Mouse (Mus musculus) cerebellum, postnatal 10 days (tissue): ENCODE measurements at regions not wholly inside any gene's neighbourhood (a gene's known extent, or its start where the extent isn't known, plus 50 kb on each side); places are given as distances from the start of the nearest gene placed in this dataset.

ENCODE experiments used
- DNase-seq, 2 experiments: peaks; one replicate each; pipeline ENCODE4 v3.0.0; 2021; ENCODE audit warnings: mixed read lengths in 2 of 2

- peak; percentile 41 to 54 for DNase-seq
Measured at GRCm38 (mm10) chr16:78247189-78247588, 54.1 kb upstream of the Cxadr start.

GRCm38 (mm10) chr16:78242678-78243077 lies 58.6 kb upstream of the Cxadr start:
- no peak for DNase-seq

DNA sequence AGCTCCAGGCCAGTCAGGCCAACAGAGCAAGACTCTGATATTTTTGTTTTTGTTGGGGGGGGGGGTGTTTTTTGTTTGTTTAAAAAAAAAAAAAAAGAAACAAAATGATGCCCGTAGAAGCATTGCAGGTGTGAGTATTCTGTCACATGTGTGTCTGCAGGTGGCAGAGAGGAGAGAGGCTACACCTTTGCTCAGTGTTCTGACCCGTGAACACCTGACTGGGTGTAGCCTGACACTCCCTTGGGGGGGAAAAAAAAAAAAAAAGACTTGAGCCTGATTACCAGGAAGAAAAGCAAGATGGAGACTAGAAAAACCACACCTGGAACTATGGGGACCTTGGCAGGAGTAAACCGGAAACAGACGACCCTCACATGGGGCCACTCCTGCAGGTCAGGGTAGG lies 61.1 kb upstream of the Cxadr start:
- no peak for DNase-seq

DNA sequence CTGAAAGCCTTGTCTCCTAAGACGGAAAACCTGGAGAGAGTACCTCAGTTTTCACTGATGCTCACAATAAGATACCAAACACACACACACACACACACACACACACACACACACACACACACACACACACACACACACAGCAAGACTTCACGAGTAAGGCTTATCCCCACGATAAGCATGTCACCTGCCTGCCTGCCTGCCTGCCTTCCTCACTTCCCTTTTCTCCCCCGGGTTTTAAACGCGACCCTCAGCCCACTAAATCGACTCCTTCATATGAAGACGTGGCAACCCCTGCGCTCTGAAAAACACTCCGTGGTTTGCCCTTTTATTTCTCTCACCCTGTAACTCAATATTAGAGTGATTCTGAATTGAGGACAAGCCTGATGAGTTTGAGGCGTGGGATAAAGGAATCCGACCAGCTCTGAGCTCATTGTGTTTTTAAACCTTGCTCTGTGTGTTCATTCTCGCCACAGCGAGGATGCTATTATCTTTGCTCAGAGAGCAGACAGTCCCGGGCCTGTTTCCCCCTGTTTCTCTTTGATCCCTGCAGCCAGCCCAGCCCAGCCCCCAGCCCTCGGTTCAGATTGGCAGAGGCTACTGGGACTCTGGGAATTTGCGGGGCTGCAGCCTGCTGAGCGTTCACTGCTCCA lies 63.1 kb upstream of the Cxadr start:
- DNase-seq: peak; percentile 67 to 78

DNA sequence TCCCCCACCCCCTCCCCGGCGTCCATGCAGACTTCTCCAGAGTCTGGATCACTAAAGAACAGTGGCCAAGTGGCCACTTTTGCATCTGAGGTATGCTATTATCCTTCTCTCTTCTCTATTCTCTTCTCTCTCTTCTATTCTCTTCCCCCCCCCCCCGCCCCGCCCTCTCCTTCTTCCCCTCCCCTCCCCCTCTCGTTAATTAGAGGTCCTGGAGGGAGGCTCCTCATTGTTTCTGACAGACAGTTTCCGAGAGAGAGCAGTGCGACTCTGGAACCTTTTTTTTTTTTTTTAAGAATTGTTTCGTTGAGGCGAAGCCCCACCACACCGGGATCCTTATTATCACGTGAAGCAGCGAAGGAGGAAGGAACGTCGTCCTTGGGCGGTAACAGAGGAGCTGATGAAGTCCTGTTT lies 63.6 kb upstream of the Cxadr start:
- DNase-seq: peak in 1 of 2 experiments; percentile 30

GRCm38 (mm10) chr16:78236746-78237640 lies 64.3 kb upstream of the Cxadr start:
- DNase-seq: peak; percentile 44 to 47

GRCm38 (mm10) chr16:78232205-78232604 lies 69.1 kb upstream of the Cxadr start:
- no peak for DNase-seq

- DNase-seq: no peak
Measured at GRCm38 (mm10) chr16:78229013-78229412, 72.3 kb upstream of the Cxadr start.

DNA sequence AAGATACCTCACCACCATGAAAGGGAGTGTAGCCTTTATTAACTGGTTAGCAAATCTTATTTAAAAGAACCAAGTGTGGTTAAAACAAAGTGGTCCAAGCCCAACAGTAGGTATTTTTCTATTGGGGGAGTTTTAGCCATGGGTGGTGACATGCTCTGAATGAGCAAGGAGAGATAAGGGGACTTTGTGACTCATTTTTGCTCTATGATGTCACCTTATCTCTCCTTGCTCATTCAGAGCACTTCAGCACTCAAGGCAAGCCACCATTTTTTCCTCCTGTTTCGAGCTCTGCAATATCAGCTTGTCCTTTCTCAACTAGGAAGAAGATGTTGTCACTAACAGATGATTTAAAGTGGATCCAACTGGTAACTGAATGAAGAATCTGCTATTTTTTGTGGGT lies 78.9 kb upstream of the Cxadr start:
- DNase-seq: no peak

- no peak for DNase-seq
Measured at GRCm38 (mm10) chr16:78221781-78222180, 79.5 kb upstream of the Cxadr start.

- DNase-seq: peak; percentile 55 to 56
Measured at GRCm38 (mm10) chr16:78217633-78218032, 83.7 kb upstream of the Cxadr start.

DNA sequence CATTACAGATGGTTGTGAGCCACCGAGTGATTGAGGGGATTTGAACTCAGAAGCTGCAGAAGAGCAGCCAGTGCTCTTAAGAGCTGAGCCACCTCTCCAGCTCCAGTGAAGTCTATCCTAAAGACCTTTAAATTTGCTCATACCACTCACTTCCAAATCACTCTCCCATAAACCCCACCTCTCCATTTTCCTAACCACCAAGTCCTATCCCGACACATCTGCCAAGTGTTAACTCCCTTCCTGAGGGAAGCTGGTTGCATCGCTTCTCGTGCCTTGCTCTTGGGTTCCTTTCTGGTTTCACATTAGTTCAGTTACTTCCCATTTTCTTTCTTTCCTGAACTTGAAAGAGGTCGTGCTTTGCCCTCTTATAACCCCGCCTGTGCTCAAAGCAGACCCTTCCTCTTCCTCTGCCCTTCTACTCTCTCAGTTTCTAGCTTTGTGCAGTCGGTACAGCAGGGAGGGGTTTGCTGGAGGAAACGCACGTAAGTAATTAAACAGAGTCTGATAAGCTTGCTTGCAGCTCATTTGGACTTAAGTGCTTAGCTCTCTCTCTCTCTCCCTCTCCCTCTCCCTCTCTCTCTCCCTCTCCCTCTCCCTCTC lies 84.4 kb upstream of the Cxadr start:
- DNase-seq: no peak

DNA sequence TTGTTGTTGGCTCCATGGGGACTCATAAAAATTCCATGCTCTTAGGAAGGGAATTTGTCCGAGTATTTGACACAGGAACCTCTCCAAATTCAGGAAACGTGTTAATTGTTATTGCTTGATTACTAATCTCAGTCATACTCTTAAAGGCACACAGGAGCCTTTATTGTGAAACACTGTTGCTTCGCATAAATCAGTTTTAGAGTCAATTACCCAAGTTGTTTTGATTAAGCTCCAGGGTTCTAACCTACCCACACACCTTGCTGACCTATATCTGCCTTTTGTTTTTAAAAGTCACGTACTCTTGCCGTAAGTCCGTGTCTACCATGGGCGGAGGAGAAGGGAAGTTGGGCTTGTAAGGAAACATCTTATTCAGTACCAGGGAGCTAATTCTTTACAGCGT lies 89.6 kb upstream of the Cxadr start:
- no peak for DNase-seq

DNA sequence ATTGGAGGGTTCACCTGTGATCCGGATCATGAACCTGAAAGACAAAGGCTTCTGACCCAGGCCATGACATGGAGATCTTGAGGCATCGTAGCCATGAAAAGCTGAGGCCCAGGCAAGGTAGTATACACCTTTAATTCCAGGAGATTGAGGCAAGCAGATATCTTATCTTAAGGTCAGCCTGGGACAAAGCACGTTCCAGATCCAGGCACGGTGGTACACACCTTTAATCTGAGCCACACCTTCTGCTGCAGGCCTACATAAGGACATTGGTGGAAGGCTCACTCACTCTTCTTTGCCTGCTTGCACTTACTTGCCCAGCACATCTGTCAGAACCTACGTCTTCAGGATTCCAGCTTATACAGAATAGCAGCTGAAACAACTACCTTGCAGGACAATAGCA lies 93.0 kb upstream of the Cxadr start:
- no peak for DNase-seq

DNA sequence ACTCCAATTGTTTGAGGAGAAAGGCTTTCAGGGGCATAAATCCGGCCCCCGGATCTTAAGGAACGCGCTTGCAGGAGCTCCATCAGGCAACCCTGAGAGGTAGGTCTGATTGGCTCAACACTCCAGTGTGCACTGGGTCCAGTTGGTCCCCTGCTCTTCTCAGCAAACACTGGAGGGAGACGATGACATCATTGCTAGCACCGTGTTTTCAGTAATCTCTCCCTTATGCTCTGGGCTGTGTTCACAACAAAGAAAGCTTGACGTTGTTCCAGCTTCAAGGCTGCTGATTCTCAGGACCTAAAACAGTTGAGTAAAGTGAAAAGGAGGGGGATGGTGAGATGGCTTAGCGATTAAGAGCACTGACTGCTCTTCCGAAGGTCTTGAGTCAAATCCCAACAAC lies 97.0 kb upstream of the Cxadr start:
- DNase-seq: no peak

DNA sequence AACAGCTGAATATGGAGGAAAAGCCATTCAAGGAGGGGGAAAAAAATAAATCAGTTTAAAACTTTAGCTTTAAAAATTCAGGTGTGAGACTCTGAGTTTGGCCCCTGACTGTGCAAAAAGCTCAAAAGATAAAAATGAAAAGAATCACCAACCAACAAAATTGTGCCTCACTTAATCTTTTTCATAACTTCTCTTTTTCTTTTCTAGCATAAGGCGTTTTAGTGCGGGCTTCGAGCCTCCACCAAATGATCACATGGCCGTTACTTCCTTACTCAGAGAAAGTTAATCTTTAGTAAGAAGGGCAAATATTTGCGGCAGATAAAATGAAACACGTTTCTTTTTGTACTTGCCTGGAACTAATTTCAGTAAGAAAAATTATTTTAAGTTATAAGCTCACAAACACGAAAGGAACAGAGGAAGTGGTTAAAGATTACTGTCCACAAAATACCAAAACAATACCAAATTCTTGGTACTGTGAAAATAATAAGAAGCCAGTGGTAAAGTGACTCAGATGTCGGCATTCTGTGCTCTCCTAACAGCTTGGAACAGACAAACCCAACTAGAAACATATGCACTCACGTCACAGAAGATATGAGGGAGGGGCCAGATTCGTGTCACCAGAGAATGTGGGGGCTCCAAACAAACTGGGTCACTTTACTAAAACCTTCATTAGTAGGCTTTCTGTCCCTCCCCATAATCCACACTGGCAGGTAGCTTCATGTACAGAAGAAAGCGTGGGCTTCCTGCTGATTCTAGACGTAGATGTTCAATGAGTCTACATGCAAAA lies 101.1 kb upstream of the Cxadr start:
- no peak for DNase-seq

DNA sequence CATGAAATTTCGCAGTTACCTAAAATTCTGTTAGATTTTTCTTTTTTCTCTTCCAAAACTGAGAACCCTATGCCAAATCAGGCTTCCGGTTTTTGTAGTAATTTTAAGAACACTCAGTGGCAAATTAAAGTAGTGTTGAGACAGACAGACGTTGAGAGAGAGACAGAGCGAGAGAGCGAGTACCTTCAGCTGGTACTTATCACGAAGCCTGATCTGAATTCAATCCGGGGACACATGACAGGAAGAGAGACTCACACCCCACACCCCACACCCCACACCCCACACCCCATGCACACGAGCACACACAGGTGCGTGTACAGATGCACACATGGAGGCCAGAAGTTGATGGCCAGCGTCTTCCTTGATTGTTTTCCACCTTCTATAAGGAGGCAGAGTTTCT lies 102.0 kb upstream of the Cxadr start:
- no peak for DNase-seq

DNA sequence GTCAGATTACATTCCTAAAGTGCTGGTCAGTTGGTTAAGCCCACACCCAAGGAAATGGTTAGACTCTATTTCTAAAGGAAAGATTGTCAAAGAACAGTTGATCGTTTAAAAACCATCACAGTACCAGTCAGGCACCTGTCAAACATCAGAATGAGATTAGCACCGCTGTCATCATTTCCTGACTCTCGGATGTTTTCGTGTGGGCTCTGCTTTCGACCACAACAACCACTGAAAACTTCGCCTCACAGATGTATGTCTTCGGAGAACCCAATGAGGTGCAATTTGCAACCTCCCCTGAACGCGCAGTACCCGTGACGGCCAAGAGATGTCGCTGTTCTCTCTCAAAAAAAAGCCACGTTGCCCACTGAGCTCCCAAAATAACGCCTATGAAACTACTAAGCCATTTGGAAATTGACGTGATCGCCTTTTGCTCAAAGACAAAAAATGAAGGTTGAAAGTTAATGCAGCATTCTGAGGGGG lies 102.6 kb upstream of the Cxadr start:
- DNase-seq: peak; percentile 83 to 89

GRCm38 (mm10) chr16:78197252-78197896 lies 103.9 kb upstream of the Cxadr start:
- DNase-seq: peak; percentile 92 to 95

- no peak for DNase-seq
Measured at GRCm38 (mm10) chr16:78170627-78171605, 130.4 kb upstream of the Cxadr start.

- no peak for DNase-seq
Measured at GRCm38 (mm10) chr16:78156876-78157232, 144.4 kb upstream of the Cxadr start.
